Mouse (Mus musculus) spleen, postnatal 36 days (tissue): ENCODE measurements at regions not wholly inside any gene's neighbourhood (a gene's known extent, or its start where the extent isn't known, plus 50 kb on each side); places are given as distances from the start of the nearest gene placed in this dataset.

Experiments used
- DNase-seq, 2 experiments: peaks; one replicate each; pipeline ENCODE4 v3.0.0; 2022; ENCODE audit warnings: low spot score in 2 of 2, mixed read lengths in 1 of 2

GRCm38 (mm10) chr6:117279297-117279696 is 111.0 kb downstream of the Cxcl12 start:
- no peak for DNase-seq

DNA sequence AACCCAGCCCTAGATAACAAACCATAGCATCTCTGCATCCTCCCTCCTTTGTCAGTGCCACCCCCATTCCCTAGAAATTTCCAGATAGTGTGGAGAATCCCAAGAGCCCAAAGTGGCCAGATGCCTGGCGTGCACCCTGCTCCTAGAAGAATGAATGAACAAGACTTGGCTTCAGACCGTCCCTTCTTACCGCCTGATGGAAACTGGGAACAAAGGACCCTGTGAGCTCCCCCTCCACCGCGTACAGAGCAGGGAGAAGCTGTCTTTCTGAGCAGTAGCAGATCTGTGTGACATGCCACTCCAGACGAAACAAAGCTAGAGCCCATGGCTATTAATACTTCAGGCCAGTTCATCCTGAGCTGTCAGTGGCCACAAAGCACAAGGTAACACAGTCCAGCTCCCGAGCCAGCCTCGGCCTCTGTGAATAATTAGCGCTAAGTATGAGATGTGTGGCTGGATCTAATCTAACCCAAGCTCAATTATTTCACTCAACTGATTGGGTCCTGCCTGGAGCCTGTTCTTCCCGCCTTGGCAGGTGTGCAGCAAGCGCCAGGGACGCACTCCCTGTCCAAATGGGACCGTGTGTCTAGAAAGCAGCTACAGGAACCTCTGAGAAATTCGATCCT is 111.6 kb downstream of the Cxcl12 start:
- no peak for DNase-seq

DNA sequence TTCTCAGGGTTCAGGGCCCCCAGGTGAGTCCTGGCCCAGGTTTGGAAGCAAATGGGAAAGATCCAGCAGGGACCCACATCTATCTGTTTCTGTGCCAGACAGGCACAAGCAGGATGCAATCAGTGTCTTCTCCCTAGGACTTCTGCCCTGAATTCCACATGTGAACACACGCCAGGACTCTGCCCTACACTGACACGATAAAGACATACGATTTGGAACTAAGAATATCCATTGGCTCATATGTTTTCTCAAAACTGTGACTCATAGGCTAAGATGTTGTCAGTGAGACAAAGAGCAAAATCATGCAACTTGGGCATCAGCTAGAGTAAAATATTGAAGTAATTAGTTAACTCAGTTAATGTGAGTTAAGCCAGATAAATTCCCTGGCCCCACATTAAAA is 112.6 kb downstream of the Cxcl12 start:
- no peak for DNase-seq

DNA sequence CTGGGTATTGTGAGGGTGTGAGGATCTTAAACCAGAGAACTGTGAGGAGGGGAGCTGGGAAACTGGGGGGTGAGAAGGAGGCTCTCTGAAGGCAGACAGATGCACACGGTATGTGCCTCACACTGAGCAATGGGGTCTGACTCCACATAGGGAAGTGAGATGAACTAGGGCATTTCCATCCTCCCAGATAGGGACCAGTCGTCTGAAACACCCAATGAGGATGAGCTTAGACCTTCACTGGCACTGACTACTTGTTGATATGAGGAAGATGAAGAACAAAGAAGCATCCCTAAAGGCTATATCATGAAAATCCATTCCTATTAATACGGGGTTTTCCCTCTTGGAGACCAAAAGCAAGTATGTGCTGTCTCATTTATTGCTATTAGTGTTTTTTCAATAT is 115.3 kb downstream of the Cxcl12 start:
- DNase-seq, result no peak

DNA sequence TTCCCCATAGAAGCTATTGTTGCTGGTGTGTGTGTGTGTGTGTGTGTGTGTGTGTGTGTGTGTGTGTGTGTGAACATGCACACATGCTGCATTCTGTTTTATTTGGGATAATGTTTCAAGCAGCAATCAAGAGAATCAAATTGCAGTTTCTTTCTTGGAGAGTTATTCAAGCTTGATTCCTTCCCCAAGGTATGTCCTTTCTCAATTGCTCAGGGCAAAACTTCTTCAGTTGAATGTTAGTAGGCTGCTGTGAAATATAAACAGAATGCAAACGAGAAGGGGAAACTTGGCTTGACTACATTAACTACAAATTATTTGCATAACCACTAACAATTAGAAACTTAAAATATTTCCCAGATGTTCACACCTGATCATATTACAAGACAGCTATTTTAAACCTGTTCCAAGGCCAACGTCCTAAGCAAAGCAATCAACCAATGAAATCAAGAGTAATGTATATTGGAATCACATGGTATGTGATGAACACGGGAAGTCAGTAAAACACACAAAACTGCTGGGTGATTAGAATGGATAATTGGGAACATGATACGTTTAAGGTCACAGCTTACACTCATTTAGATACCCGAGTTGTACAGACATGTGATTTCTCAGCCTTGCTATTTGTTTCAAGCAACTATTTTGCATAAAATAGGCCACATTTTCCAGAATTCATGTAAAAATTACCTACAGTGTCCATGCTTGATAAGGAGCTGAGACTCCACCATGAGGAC is 116.2 kb downstream of the Cxcl12 start:
- no peak for DNase-seq

DNA sequence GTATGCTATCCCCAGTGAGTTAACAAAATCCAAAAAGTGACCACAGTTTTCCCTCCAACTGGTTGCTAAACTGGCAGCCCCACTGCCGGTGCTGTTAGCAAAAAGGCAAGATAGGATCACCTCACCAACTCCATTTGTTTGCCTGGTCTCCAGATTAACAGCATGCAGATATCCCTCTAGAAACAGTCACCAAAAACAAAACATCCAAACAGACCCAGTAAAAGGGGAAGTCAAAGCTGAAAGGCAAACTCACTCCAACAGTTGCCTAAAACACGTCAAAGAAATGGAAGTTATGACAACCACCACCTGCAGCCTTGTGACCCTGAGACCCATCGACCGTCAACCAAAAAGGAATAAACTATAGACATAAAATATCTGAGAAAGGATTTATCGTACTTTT is 119.1 kb downstream of the Cxcl12 start:
- no peak for DNase-seq

- DNase-seq, result no peak
Measured at GRCm38 (mm10) chr6:117293780-117294465, 125.6 kb downstream of the Cxcl12 start.

- DNase-seq, result no peak
Measured at GRCm38 (mm10) chr6:117297918-117298317, 129.6 kb downstream of the Cxcl12 start.

GRCm38 (mm10) chr6:117299503-117300288 is 131.4 kb downstream of the Cxcl12 start:
- no peak for DNase-seq

GRCm38 (mm10) chr6:117303361-117303760 is 135.0 kb downstream of the Cxcl12 start:
- DNase-seq, result no peak

- no peak for DNase-seq
Measured at GRCm38 (mm10) chr6:117305736-117306250, 137.5 kb downstream of the Cxcl12 start.

GRCm38 (mm10) chr6:117308636-117309035 is 140.3 kb downstream of the Cxcl12 start:
- no peak for DNase-seq

DNA sequence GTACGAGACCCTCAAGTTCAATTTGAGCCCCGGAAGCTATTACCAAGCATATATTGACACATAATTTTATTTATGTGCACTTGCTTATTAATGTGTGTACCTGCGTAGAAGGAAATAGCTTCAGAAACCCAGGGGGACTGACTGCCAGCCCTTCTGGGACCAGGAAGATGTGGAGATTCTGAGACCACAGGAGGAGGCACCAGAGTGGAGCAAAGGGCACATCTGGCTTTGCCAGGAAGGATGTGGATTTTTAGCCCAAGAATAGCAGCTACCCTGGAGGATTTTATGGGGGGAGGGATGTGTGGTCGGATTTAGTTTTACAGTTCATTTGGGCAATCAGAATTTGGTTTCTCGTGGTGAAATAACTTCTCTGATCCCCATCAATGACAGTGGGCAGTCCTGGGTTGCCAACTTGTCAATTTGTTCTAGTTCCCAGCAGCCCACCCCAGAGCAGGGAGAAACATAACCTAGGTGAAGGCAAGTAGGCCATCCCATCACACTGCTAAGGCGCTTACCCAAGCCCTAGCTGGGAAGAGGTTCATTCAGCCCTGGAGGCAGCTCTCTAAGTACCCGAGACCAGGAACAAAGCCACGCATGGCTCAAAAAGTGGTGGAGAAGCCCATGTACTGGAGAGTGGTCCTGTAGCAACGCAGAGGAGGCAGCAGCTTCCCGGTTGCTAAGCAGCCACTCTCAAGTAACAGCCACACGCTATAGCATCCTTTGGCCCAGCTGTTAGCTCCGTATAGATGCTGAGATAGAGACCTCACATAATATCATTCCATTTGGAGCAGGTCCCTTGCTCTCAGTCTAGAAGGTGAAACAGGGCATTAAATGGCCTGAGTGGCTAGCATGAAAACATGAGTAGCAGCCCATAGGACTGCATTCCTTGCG is 144.8 kb downstream of the Cxcl12 start:
- DNase-seq, result no peak

DNA sequence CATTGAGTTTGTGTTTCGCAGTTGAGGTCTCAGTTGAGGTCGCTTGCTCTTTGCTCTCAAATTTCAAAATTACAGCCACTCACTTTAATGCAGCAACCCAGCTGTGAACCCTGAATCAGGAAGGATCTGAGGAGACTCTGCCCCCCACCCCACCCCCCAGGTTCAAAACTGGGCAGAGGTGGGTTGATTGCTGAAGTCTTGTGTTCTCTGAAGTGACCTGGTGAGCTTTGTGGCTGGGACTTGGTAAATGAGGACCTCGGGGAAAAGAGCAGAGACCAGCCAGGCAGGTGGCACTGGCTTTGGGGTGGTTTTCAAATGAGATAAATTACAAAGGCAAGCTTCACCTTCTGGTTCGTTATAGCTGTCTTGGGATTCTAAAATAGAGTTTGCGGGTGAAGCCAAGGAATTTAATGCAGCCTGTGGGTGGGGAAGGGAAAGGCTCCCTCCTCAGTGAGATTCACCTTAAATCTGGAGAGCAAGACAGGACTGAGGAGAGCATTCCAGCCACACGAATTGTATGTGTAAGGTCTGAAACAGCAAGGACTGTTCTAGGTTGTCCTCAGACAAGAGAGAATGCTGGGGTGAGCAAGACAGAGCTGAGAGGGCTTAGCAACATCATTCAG is 145.7 kb downstream of the Cxcl12 start:
- DNase-seq, result no peak

DNA sequence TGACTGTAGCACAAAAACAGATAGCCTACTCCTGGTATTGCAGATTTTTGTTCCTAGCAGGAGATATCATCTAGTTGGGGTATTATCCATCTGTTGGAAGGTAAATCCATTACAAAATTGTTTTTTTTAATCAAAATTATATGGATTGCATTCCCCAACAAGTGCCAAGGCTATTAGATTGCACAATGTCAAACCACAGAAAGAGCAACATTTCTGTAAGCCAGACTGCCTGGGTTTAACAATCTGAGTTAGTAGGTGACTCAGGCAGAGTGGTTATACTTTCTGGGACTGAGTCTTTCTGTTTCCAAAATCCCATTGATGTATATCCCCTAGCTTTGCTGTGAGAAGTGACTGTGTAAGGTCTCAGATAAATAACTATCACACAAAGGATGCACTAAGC is 155.0 kb downstream of the Cxcl12 start:
- DNase-seq, result no peak

DNA sequence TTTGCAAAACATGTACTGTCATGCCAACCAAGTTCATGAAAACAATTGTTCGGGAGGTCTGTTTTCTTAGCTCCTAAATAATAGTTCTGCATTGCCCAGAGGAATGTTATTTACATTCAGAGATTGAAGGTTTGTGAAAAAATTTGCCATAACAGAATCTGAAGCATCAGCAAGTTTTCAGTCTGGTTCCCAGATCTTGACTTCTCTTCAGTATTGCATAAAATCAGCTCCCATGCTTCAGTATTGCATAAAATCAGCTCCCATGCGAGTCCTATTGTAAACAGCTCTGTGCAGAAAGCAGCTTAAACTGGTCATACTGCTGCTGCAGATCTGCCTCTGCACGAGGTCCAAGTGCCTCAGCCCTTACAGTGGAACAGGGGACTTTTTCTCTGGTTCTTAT is 155.5 kb downstream of the Cxcl12 start:
- DNase-seq, result no peak

- DNase-seq, result peak in 1 of 2 experiments; percentile 5
Measured at GRCm38 (mm10) chr6:117326835-117327775, 158.8 kb downstream of the Cxcl12 start.

- DNase-seq, result no peak
Measured at GRCm38 (mm10) chr6:117329164-117329939, 161.0 kb downstream of the Cxcl12 start.

DNA sequence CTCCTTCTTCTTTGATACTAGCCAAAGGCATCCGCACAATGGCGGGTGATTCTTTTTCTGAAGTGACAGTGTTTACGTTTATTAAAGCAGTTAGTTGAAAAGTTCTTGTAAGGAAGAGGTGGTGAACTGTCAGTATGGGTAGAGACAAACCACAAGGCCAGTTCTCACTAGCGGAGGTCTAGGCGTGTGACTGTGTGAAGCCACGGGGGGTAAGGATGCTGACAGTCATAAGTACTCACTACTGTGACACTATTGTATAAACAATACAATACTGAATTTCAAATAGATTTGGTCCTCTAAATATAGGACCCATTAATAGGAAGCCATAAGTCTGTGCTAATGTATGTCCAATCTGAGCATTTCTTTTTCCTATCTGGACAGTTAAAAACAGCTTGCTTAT is 161.9 kb downstream of the Cxcl12 start:
- DNase-seq, result no peak
